Mouse (Mus musculus): ENCODE measurements at regions not wholly inside any gene's neighbourhood (a gene's known extent, or its start where the extent isn't known, plus 50 kb on each side); places are given as distances from the start of the nearest gene placed in this dataset.

DNA sequence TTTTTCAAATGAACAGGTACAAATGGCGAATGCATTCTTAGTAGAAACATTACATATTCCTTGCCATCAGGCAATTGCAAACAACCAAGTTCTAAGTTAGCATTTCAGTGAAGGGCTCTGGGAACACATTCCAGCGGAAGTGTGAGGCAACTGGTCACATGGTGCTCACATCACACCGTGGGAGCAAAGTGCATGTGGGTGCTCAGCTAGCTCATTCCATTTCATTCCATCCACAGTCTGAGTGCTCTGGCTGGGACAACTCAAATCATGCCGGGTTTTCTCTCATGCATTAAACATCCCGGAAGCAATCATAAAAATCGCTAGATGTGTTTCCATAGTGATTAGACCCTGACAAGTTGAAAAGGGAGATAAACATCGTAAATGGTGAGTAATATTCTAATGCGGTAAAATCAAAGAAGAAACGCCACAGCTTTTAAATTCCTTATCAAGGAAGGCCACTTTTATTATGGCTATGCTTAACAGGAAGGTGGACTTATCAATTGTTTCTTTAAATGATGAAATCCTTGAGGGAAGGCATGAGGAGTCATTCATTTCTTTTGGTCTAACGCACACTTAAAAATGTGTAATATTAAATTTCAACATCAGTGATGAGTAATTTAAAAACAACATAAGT, 104.1 kb downstream of the Rassf9 start:
- Histone ChIP-seq H3K27ac (no peak overlapping the region), H3K27me3 (no peaks in the 10 kb centered on the region), H3K4me1 (replicated peaks) (no peaks in the 10 kb centered on the region), H3K9me3 (no peaks in the 10 kb centered on the region), H3K4me3 (replicated peaks) (no peak overlapping the region), H3K4me2 (no peak overlapping the region), H3K9ac (replicated peaks) (no peak overlapping the region), H3K36me3 (no peaks in the 10 kb centered on the region)
- no peak for ATAC-seq (ENCODE audit: insufficient number of reproducible peaks, insufficient read depth, low FRiP score, low TSS enrichment, low read depth)
- 85% methylated on average over 10 of the region's 10 CpGs for WGBS

Measured in limb, embryonic 12.5 days (tissue).